Mouse (Mus musculus): ENCODE measurements around the gene Zfp366.
"Not testable (repeated sequence)": the region's sequence is repeated elsewhere in the genome, so short reads cannot be mapped to it uniquely, and the experiment has no call there.

Zfp366 gene

DNA sequence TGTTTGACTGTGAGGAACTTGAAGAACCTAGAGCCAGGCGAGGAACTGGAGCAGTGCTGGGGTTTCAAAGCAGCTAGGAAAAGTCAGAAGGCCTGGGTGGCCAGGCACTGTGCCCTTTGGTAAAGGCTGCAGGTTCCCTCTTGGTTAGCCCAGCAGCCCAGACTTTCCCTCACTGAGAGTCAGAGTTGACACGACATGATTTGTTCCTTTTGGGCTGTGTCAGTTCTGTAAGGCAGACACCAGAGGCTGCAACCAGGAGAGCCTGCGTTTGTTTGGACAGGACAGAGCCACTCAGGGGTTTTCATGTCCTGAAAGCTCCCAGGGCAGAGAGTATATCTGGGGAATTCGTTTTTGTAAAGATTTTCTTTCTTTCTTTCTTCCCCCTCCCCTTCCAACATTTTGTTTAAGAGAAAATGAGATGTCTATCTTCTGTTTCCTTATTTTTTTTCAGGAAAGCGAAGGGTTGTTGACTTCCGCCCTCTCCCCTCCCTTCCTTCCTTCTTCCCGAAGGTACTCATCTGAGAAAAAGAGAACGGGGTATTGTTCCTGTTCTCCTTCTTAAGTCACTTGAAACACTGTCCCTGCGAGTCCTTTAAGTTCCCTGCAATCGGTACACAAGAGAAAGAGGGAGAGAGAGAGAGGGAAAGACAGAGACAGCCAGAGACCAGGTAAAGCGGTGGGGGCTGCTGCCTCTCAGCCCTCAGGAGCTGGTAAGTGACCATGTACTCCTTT, at the start of gene Zfp366:
TSS of gene Zfp366 (plus strand) at position 669 of the 732 bp plus-strand sequence.
- no peak for DNase-seq (ENCODE audit: low read depth, low spot score)

DNA sequence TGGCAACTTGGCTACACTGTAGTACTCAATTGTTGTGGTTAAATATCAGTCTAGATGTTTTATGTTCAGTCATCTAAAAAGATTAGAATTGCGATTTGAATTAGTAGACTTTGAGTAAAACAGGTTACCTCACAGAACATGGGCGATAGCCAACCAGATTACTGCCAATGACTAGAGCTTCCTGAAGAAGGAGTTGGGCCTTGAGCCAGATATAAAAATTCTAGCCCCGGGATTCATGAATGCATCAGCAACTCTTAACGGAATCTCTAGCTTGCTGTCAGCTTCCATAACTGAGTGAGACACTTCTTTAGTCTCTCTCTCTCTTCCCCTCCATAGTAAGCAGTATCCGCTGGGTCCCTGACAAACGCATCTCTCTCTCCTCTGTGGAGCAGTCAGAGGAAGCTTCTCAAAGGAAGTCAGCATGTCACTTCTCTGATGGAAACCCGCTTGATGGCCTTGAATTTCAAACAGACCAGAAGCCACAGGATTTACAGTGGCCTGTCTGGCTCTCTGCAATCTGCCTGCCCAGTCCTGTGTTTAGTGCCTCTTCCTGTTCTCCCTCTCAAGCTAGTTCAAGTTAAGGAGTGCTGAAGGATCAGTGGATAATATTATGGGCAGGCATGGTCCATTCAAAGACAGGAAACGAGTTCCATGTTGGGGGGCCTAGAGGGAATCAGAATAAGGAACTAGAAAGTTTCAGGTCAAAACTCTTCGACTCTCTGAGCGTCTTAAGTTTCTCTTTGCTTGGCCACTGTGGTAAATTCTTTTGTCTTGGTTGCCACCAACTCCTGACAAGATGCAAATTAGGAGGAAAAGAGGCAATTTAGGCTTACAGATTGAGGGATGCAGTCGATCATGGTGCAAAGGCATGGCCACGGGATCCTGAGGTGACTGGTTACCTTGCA, 46.0 kb upstream of the Zfp366 start:
- DNase-seq (ENCODE audit: low read depth, low spot score): peak; percentile 20

- DNase-seq (ENCODE audit: low read depth, low spot score): no peak
Observed at GRCm38 (mm10) chr13:99146355-99146871, 38.2 kb upstream of the Zfp366 start.

DNA sequence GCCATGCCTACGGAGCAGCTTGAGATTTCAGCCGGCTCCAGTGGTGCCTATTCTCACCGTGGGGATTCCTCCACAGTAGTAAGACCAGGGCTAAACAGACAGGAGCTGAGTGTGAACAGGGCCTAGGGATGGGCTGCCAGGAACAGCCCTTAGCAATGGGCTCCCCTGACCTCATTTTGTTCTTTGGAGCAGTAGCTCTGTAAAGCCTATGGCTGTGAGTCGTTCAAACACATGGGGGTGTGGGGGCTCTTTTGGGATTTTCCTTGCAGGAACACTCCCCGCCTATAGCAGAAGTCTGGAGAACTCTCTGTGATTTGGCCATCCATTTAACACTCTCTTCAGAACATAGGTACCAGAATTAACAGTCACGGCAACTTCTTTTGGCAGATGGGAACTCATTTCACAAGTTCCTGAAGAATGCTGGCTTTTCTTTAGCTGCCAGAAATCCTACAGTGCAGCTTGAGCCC, 36.9 kb upstream of the Zfp366 start:
- no peak for DNase-seq (ENCODE audit: low read depth, low spot score)

GRCm38 (mm10) chr13:99149551-99150305, 34.9 kb upstream of the Zfp366 start:
- DNase-seq (ENCODE audit: low read depth, low spot score): no peak

DNA sequence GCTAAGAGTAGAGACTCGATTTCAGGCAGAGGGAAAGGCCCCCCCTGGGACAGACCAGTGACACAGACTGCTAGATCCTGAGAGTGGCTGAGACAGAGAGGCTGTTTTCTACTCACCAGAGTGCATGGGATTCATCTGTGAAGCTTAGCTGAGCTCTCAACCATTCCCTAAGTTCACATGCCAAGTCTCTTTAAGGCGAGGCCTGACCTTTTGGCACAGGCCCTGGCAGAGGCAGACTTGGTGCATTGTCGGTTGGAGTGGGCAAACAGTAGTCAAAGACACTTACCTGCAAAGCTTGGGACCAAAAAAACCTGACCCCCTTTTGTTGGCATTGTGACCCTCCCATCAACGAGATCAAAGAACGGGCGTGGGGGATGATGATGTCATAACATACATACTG, 34.0 kb upstream of the Zfp366 start:
- peak; percentile 18 for DNase-seq (ENCODE audit: low read depth, low spot score)

GRCm38 (mm10) chr13:99151121-99151520, 33.5 kb upstream of the Zfp366 start:
- DNase-seq (ENCODE audit: low read depth, low spot score): peak; percentile 32

DNA sequence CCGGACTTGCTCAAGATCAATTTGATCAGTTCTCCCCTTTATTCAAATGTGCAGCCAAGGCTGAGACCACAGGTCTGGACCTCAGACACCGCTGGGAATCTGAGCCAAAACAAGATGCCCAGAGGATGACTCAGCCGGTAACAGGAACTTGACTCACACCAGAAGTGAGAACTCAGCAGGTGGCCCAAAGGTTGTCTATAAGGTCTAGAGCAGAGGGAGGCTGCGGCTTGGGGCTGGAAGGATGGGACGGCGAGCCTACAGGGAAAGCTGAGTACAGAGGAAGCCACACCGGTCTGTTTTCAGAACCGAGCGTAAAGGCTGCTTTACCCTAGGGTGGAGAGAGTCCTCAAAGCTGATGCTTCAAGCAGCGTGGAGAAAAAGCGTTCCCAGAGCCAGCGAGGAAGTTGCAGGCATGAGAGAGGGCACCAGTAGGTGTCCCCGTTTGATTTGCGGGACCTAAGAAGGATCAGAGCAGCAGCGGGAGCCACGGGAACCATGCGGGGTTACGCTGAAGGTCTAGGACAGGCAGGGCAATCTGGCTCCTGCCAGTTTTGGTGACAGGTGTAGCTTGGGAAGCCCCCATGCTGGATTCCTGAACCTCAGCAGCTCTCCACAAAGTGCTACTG, 32.2 kb upstream of the Zfp366 start:
- peak; percentile 81 for DNase-seq (ENCODE audit: low read depth, low spot score)

DNA sequence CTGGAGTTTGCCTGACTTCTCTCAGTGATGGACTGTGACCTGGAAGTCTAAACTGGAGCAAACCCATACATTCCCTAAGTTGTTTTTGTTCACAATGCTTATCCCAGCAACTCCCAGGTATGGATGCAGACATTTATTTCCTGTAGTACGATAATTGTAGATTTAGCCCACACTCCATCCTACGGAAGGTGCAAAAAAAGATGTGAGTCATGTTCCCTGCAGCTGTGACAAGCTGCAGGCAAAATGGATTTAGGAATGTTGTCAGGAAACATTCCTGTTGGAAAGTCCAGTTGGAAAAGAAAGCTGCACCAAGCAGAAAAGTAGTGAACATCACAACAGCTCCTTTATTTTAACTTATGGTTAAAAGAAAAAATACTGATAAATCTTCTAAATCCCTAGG, 26.9 kb upstream of the Zfp366 start:
- peak; percentile 31 for DNase-seq (ENCODE audit: low read depth, low spot score)

GRCm38 (mm10) chr13:99158773-99159172, 25.9 kb upstream of the Zfp366 start:
- DNase-seq (ENCODE audit: low read depth, low spot score): peak; percentile 41

- no peak for DNase-seq (ENCODE audit: low read depth, low spot score)
Observed at GRCm38 (mm10) chr13:99163071-99163470, 21.6 kb upstream of the Zfp366 start.

DNA sequence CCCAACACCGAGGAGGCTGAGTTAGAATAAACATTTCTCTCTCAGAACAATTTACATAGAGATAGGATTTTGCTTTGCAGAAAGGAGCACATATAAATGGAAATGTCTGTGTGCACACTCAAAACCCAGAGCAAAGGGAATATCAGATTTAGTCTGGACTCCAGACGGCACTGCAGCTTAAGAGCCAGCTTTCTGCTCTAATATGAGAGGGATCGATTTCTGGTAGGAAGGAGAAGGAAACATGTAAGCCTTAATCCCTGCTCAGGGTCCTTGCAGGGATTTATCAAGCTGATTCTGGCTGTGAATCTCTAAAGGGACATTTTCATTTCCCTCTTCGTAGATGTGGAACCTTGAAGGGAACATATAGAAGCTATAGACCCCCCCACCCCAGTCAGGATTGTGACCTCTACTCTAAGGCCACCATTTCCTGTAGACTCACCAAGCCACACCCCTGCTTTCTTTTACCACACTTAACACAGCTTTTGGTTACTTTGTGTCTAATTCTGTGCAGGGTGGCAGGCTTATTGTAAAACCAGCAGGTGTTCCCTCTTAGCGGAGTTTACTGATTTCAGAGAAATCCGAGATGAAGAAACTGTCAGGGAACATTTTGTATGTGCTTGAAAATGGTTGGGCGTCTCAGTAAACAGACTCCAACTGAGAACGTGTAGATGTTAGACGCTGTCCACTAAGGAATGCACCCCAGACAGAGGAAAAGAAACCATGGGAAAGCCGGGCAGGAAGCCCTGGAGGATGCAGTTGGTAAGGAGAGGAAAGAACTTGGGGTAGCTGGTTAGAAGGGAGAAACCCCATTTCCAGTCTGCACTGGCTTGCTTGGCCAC, 20.9 kb upstream of the Zfp366 start:
- peak; percentile 13 for DNase-seq (ENCODE audit: low read depth, low spot score)

GRCm38 (mm10) chr13:99164360-99164759, 20.3 kb upstream of the Zfp366 start:
- no peak for DNase-seq (ENCODE audit: low read depth, low spot score)

DNA sequence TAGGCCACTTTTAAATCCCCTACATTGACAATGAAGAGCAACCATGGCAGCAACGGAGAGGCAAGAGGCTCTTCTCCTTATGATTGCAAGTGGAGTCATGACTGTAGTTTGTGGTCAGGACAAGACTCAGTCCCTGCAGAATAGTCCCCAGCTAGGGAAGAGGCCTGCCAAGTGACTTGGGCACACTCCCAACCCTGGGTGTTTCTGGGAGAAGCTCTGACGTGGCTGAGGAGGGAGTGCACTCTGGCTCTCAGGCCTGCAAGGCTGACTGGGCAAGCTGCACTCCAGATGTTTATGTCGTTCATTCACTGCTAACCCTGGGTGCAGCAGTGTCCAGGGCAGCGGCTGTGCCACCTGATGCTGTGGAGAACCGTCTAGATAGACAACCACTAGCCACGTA, 15.2 kb upstream of the Zfp366 start:
- peak; percentile 70 for DNase-seq (ENCODE audit: low read depth, low spot score)

- peak; percentile 85 for DNase-seq (ENCODE audit: low read depth, low spot score)
Observed at GRCm38 (mm10) chr13:99170337-99170736, 14.3 kb upstream of the Zfp366 start.

DNA sequence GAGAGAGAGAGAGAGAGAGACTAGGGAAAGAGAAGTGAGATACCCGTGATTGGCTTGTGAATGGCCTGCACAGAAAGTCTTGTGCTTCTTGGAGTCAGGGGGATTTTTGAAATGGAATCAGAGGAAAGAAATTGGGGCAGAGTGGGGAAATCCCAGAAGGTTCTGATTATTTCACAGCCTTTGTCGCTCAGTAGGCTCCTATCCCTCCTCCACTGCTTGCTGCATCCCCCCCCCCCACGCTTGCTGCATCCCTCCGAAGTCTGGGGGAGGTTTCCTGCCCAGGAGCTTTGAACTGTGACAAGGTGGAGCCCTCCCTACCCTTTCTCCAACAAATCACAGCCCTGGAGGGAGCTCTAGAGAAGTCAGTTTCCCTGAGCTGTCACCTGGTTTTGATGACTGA, 10.8 kb upstream of the Zfp366 start:
- no peak for DNase-seq (ENCODE audit: low read depth, low spot score)

DNA sequence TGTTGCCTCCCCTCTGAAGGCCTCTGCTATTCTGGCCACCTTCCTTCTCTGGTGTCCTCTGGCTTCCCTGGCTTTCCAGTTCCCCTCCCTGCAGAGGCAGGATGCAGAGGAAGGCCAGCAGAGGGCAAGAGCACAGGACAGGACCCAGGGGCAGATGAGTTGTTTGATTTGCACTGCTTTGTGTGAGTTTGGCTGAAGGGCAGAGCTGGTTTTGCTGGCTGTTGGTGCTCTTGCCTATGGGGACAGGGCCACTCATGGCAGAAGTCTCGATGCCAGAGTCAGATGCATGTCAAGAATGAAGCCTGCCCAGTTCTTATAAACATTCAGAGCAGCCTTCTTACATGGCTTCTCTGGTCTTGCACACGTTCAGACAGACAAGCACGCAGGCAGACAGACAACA, 1.8 kb upstream of the Zfp366 start:
- DNase-seq (ENCODE audit: low read depth, low spot score): not testable (repeated sequence)

- DNase-seq (ENCODE audit: low read depth, low spot score): no peak
Observed at GRCm38 (mm10) chr13:99183257-99183895, 1.2 kb upstream of the Zfp366 start.

DNA sequence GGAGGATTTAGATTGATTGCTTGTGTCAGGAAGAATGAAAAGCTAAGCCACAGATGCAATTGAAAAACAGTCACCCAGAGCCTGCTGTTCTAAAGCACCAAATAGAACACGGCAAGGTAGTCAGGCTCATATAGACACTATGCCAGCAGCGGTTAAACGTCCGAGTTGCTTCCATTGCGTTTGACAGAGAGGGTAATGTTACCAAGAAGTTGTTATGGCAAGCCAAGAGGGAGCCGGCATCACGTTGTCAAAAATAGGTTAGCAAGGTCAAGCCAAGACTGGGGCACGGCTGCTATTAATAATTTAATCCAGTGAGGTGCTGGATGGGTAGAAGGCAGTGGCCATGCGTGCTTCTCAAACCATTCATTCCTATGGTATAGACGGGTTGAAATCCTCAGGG, 950 bp downstream of the Zfp366 start:
- DNase-seq (ENCODE audit: low read depth, low spot score): no peak

All from 3T3-L1 (cell line).